27 mouse cellular contexts compared by ENCODE assay signal in the genomic region with DNA sequence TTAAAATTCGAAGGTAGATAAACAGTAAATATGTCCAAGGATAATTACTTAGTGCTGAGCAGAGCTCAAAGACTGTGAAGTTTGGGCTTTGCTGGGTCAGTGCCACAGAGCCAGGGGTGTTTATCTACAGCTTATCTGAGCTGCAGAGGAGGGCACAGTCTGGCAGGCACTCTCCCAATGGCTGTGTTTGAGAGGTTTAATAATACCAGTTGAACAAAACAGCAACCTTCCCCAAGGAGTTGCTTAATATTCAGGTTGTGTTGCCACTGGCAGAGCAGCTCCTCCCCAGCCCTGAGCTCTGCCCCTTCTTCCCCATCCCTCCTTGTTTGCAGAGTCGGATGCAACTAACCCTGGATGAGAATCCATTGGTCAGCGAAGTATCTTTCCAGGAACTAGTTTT.
DNase-seq lines count a peak whose midpoint lies in the region; ATAC-seq and TF ChIP-seq lines count a peak whose summit lies in the region.
"Had no signal": no experiment of that assay in that cellular context is flagged by ENCODE, and none has a peak within 500 bp of the region (broad histone marks: within the 10 kb centered on the region; RNA-seq: fewer than 3 reads in every experiment).

No protein-coding gene starts in this region.

- peak; percentile 27; the same call in 1 of the 2 replicates for ATAC-seq in hindbrain, embryonic 14.5 days (ENCODE audit: low FRiP score)
- no peak for ATAC-seq in hindbrain, postnatal 0 days
- ATAC-seq in midbrain, embryonic 14.5 days (ENCODE audit: low FRiP score, low TSS enrichment) = no peak
- no peak for ATAC-seq in midbrain, embryonic 11.5 days (ENCODE audit: low FRiP score)
- ATAC-seq: activated CD4-positive, CD25-positive, alpha-beta regulatory T cell, adult 4 months; CD4-positive, CD25-positive, alpha-beta regulatory T cell, adult 4 months; forebrain, embryonic 14.5 days; forebrain, postnatal 0 days; inflammation-experienced regulatory T-cells, adult 6 months; intestine, embryonic 16.5 days had no signal

- TF ChIP-seq CTCF in hindbrain, postnatal 0 days (IDR thresholded peaks at IDR 0.05; ENCODE audit: low read depth) = no peak
- TF ChIP-seq CTCF in brain, embryonic 14.5 days (IDR thresholded peaks at IDR 0.05; ENCODE audit: borderline replicate concordance, extremely low read depth, insufficient read depth, insufficient read length) = no peak

- H3K27me3 ChIP-seq in hindbrain, embryonic 14.5 days (ENCODE audit: control insufficient read depth, insufficient read depth, low read length) = no peaks in the 10 kb centered on the region
- no peaks in the 10 kb centered on the region for H3K27me3 ChIP-seq in hindbrain, postnatal 0 days (ENCODE audit: insufficient read depth, low read length)
- H3K27me3 ChIP-seq in midbrain, embryonic 14.5 days (ENCODE audit: control insufficient read depth, insufficient read depth, low read length) = no peaks in the 10 kb centered on the region
- H3K27me3 ChIP-seq in midbrain, embryonic 11.5 days (ENCODE audit: control insufficient read depth, insufficient read depth, low read length) = no peaks in the 10 kb centered on the region
- H3K27me3 ChIP-seq: embryonic facial prominence, embryonic 12.5 days; embryonic facial prominence, embryonic 15.5 days; heart, embryonic 13.5 days; hindbrain, embryonic 15.5 days had no signal

- H3K9me3 ChIP-seq in hindbrain, embryonic 14.5 days (ENCODE audit: control insufficient read depth, low read length) = no peaks in the 10 kb centered on the region
- no peaks in the 10 kb centered on the region for H3K9me3 ChIP-seq in hindbrain, postnatal 0 days (ENCODE audit: low read length)
- no peaks in the 10 kb centered on the region for H3K9me3 ChIP-seq in midbrain, embryonic 14.5 days (ENCODE audit: control insufficient read depth, low read length)
- no peaks in the 10 kb centered on the region for H3K9me3 ChIP-seq in midbrain, embryonic 11.5 days (ENCODE audit: control insufficient read depth, low read length)
- H3K9me3 ChIP-seq: embryonic facial prominence, embryonic 12.5 days; embryonic facial prominence, embryonic 15.5 days; heart, embryonic 13.5 days; hindbrain, embryonic 15.5 days had no signal

- H3K9ac ChIP-seq in hindbrain, embryonic 14.5 days = no peak overlapping the region
- H3K9ac ChIP-seq in hindbrain, postnatal 0 days (replicated peaks; ENCODE audit: low read length) = no peak overlapping the region
- no peak overlapping the region for H3K9ac ChIP-seq in midbrain, embryonic 14.5 days (replicated peaks; ENCODE audit: low read length)
- no peak overlapping the region for H3K9ac ChIP-seq in midbrain, embryonic 11.5 days (ENCODE audit: low read length)
- H3K9ac ChIP-seq: embryonic facial prominence, embryonic 12.5 days; embryonic facial prominence, embryonic 15.5 days; forebrain, postnatal 0 days; heart, embryonic 13.5 days; hindbrain, embryonic 15.5 days had no signal

- H3K27ac ChIP-seq in hindbrain, embryonic 14.5 days = no peak overlapping the region
- no peak overlapping the region for H3K27ac ChIP-seq in hindbrain, postnatal 0 days
- no peak overlapping the region for H3K27ac ChIP-seq in midbrain, embryonic 14.5 days (replicated peaks; ENCODE audit: low read depth, low read length)
- no peak overlapping the region for H3K27ac ChIP-seq in midbrain, embryonic 11.5 days (ENCODE audit: low read depth, low read length)
- H3K27ac ChIP-seq: embryonic facial prominence, embryonic 12.5 days; embryonic facial prominence, embryonic 15.5 days; gastrocnemius, adult 2 months; heart, embryonic 13.5 days; hindbrain, embryonic 15.5 days had no signal

- no peak overlapping the region for H3K4me2 ChIP-seq in hindbrain, embryonic 14.5 days (replicated peaks)
- H3K4me2 ChIP-seq in hindbrain, postnatal 0 days (ENCODE audit: low read depth, low read length) = no peak overlapping the region
- no peak overlapping the region for H3K4me2 ChIP-seq in midbrain, embryonic 14.5 days (ENCODE audit: low read length)
- H3K4me2 ChIP-seq in midbrain, embryonic 11.5 days = no peak overlapping the region
- H3K4me2 ChIP-seq: embryonic facial prominence, embryonic 12.5 days; embryonic facial prominence, embryonic 15.5 days; heart, embryonic 13.5 days; hindbrain, embryonic 15.5 days had no signal

- TF ChIP-seq POLR2A in brain, embryonic 14.5 days (IDR thresholded peaks at IDR 0.05; ENCODE audit: borderline replicate concordance, extremely low read depth, insufficient read depth, insufficient read length, poor library complexity, severe bottlenecking) = no peak

- WGBS in hindbrain, embryonic 14.5 days = 73% methylated on average over 3 of the region's 3 CpGs
- WGBS in hindbrain, postnatal 0 days = 75% methylated on average over 3 of the region's 3 CpGs
- 74% methylated on average over 3 of the region's 3 CpGs for WGBS in midbrain, embryonic 14.5 days
- 71% methylated on average over 3 of the region's 3 CpGs for WGBS in midbrain, embryonic 11.5 days

- no peak for DNase-seq in hindbrain, embryonic 14.5 days (ENCODE audit: low spot score)
- DNase-seq in hindbrain, postnatal 0 days (ENCODE audit: low spot score) = no peak
- peak; percentile 27 for DNase-seq in midbrain, embryonic 14.5 days
- no peak for DNase-seq in midbrain, embryonic 11.5 days (ENCODE audit: low spot score, missing footprints)
- peak; percentile 21 for DNase-seq in NIH3T3 (ENCODE audit: low read depth)
- DNase-seq in brain, embryonic 14.5 days (ENCODE audit: low read depth) = peak; percentile 36
- DNase-seq: adrenal gland, postnatal 10 days; adrenal gland, postnatal 36 days; cerebellum, adult 11 months; cerebellum, adult 2 months; cerebellum, adult 9-11 months; cerebellum, postnatal 25 days; forebrain, postnatal 0 days; gastrocnemius, adult 2 months; gastrocnemius, postnatal 14 days; heart, adult 18-20 months; heart, postnatal 14 days; heart, postnatal 4 days had no signal

- no peak overlapping the region for H3K4me3 ChIP-seq in hindbrain, embryonic 14.5 days (replicated peaks; ENCODE audit: low read length)
- H3K4me3 ChIP-seq in hindbrain, postnatal 0 days (ENCODE audit: low read length) = no peak overlapping the region
- no peak overlapping the region for H3K4me3 ChIP-seq in midbrain, embryonic 14.5 days (replicated peaks; ENCODE audit: low read depth, low read length)
- no peak overlapping the region for H3K4me3 ChIP-seq in midbrain, embryonic 11.5 days (ENCODE audit: low read depth, low read length)
- H3K4me3 ChIP-seq: embryonic facial prominence, embryonic 12.5 days; embryonic facial prominence, embryonic 15.5 days; gastrocnemius, adult 2 months; heart, embryonic 13.5 days; hindbrain, embryonic 15.5 days had no signal

- no peaks in the 10 kb centered on the region for H3K4me1 ChIP-seq in hindbrain, embryonic 14.5 days (replicated peaks; ENCODE audit: control insufficient read depth, insufficient read depth, low read length)
- no peaks in the 10 kb centered on the region for H3K4me1 ChIP-seq in hindbrain, postnatal 0 days (ENCODE audit: insufficient read depth, low read length)
- H3K4me1 ChIP-seq in midbrain, embryonic 14.5 days (ENCODE audit: control insufficient read depth, insufficient read depth, low read length) = no peaks in the 10 kb centered on the region
- no peaks in the 10 kb centered on the region for H3K4me1 ChIP-seq in midbrain, embryonic 11.5 days (ENCODE audit: control insufficient read depth, insufficient read depth, low read length)
- H3K4me1 ChIP-seq: embryonic facial prominence, embryonic 12.5 days; embryonic facial prominence, embryonic 15.5 days; heart, embryonic 13.5 days; hindbrain, embryonic 15.5 days had no signal

- H3K36me3 ChIP-seq in hindbrain, embryonic 14.5 days (replicated peaks; ENCODE audit: control insufficient read depth, insufficient read depth) = no peaks in the 10 kb centered on the region
- no peaks in the 10 kb centered on the region for H3K36me3 ChIP-seq in hindbrain, postnatal 0 days (ENCODE audit: insufficient read depth, low read length)
- H3K36me3 ChIP-seq in midbrain, embryonic 14.5 days (ENCODE audit: control insufficient read depth, insufficient read depth, low read length) = no peaks in the 10 kb centered on the region
- H3K36me3 ChIP-seq in midbrain, embryonic 11.5 days (ENCODE audit: control insufficient read depth, insufficient read depth, low read length) = no peaks in the 10 kb centered on the region
- H3K36me3 ChIP-seq: embryonic facial prominence, embryonic 12.5 days; embryonic facial prominence, embryonic 15.5 days; heart, embryonic 13.5 days; hindbrain, embryonic 15.5 days had no signal

Comparison
In these comparisons a context has a peak if more than half of its experiments do, and no peak if none do; other contexts are left out.
1. DNase-seq: peak in midbrain, embryonic 14.5 days (single experiment), NIH3T3 (single experiment) and brain, embryonic 14.5 days (single experiment); none in hindbrain, embryonic 14.5 days (single experiment), hindbrain, postnatal 0 days (single experiment) and midbrain, embryonic 11.5 days (single experiment).